Mouse (Mus musculus) gastrocnemius, postnatal 25 days (tissue): ENCODE measurements around the gene Muc13. TPM values are rescaled to one million over a fixed set of nuclear protein-coding genes. Genes with fewer than 3 reads are reported as not detected.

Experiments used
- DNase-seq: peaks from one replicate; pipeline ENCODE4 v3.0.0; 2022
- total RNA-seq, 2 experiments: library from RNA; stranded (reverse); gene quantifications; 1 replicate in 1 of 2; 2 replicates in 1 of 2; pipeline ENCODE4 v1.2.3; 2021

Muc13 gene
- total RNA-seq, 2 experiments from 2014 or later = not detected

- no peak for DNase-seq
These were observed 34.7 kb downstream of the Muc13 start for GRCm38 (mm10) chr16:33828496-33828895.

- peak; percentile 77 for DNase-seq
These were observed 35.5 kb downstream of the Muc13 start, which contains the start of gene Itgb5 for GRCm38 (mm10) chr16:33829301-33829831. TSS of gene Itgb5 (plus strand) at chr16:33829665.

GRCm38 (mm10) chr16:33829842-33830511 lies 36.1 kb downstream of the Muc13 start:
- DNase-seq = peak; percentile 52

- no peak for DNase-seq
These were observed 36.8 kb downstream of the Muc13 start for GRCm38 (mm10) chr16:33830512-33831105.

GRCm38 (mm10) chr16:33832057-33832456 lies 38.2 kb downstream of the Muc13 start:
- no peak for DNase-seq

DNA sequence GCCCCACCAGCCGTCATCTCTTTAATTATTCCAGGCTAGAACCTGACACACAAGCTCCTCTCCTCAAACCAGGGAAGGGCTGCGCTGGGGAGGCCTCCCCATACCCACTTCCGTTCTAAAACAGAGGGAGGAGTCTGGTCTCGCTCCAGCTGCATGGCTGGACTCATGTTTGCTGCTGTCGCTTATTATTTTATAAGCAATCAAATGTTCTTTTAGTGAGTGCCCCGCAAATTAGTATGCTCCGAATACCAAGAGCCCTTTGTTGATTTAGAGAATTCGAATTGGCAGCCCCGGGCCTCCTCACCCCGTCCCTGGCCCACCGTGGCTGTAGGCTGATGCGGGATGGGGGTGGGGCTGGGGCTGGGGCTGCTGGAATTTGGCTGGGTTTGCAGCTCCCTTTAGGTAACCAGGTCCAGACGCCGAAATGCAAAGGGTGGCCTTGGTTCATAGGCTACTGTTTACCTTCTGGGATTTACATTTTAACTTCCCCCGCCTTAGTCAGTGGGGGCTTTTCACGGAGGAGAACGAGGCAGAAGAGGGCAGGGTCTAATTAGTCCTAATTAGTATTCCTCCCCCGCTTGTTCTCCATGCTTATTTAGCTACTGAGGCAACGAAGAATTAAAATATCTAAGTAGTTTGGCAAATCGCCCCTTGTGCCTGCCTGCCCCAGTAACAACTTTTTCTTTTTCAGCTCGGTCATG lies 39.0 kb downstream of the Muc13 start:
- no peak for DNase-seq

- DNase-seq = no peak
These were observed 39.6 kb downstream of the Muc13 start for GRCm38 (mm10) chr16:33833429-33833753.

GRCm38 (mm10) chr16:33833781-33834482 lies 40.1 kb downstream of the Muc13 start:
- DNase-seq = peak; percentile 45

GRCm38 (mm10) chr16:33836676-33837075 lies 42.8 kb downstream of the Muc13 start:
- DNase-seq = peak; percentile 51

DNA sequence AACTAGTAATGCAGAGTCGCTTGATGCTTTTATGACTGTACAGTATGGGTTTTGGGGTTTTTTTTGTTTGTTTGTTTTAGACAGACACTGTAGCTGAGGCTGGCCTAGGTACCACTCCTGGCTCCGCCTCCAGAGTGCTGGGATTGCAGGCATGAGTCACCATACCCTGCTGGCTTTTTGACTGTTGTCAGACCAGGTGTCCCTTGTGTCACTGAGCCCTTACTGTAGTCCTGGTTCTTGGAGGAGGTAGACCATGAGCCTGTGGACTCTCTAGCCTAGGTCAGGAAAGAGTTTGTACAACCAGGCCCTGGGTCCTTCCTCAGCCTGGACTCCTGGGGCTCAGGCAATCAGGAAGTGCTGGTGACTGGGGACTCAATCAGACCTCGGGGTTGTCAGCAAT lies 43.4 kb downstream of the Muc13 start:
- DNase-seq = no peak

GRCm38 (mm10) chr16:33840616-33841015 lies 46.8 kb downstream of the Muc13 start:
- no peak for DNase-seq

DNA sequence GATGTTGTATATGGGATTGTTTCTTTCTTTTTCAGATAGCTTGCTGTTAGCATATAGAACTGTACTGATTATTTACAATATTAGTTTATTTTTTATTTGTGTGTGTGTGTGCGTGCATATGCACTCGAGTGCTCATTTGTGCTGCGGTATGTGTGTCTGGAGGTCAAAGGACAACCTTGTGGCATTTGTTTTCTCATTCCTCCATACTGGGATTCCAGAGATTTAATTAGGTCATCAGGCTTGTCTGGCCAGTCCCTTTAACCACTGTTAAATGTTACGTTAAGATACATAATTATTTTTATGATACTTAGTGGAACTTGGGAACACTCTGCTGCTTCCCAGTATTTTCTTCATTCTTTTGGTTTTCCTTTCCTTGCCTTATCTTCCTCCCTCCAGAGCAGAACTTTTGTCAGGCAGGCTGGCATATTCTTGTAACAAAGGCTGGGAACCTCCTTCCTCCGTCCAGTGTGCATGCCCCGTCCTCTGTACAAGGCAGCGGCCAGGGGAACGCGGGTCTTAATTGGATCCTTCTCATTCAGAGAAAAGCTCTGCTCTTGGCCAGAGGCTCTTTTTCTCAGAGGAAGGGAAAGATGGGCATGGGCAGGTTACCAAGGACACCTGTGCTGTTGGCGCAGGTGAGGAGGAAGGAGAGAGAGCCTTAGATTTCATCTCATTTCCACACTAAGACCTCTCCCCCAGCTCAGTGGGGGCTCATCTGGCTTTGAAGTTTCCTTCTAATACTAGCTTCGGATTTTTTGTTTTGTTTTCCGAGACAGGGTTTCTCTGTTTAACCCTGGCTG lies 48.4 kb downstream of the Muc13 start:
- no peak for DNase-seq

GRCm38 (mm10) chr16:33844150-33844611 lies 50.3 kb downstream of the Muc13 start:
- no peak for DNase-seq

- DNase-seq = no peak
These were observed 51.0 kb downstream of the Muc13 start for GRCm38 (mm10) chr16:33844866-33845265.

DNA sequence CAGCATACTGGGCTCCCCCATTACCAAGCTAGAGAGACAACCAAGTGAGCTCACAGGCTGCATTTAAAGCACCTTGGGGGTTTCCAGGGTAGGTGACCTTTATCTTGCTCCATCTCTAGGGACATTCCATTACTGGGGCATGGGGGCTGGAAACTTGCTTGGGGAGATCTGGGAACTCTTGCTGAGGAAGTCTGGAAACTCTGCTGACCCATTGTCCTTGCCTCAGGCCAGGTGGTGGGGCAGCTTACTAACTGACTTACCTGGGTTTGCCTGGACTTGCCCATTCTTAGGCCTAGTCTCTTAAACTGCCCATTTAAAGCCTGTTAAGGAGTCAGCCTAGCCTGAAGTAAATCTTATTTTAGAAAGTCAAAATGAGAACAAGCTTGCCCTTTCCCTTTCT lies 59.4 kb downstream of the Muc13 start:
- DNase-seq = no peak

GRCm38 (mm10) chr16:33858766-33859165 lies 64.9 kb downstream of the Muc13 start:
- no peak for DNase-seq

DNA sequence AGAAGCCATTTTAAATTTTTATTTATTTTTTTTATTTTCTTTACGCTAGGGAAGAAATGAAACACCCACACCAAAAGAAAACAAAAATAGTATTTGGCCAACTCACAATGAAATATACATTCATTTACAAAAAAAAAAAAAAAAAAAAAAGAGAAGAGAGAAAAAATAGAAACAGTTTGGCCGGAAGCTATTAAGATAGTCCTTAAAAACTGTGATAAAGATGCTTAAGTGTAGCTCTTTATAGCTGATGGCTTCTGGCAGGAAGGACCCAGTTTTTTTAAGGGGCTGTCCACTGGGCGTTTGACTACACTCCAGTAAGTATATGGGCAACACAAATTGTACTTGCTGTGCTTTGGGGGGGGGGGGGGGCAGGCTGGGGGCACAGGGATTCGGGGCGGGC lies 65.5 kb downstream of the Muc13 start:
- DNase-seq = no peak

GRCm38 (mm10) chr16:33859988-33860700 lies 66.3 kb downstream of the Muc13 start:
- DNase-seq = peak; percentile 91

- DNase-seq = no peak
These were observed 68.6 kb downstream of the Muc13 start for GRCm38 (mm10) chr16:33862406-33862805.

- no peak for DNase-seq
These were observed 69.4 kb downstream of the Muc13 start for GRCm38 (mm10) chr16:33863208-33863751.
